In genomic region chr16:67613876-67614275, GRCm38 (mm10) we compare ENCODE assay signal across 12 mouse cellular contexts. TPM values are rescaled to one million over a fixed set of nuclear protein-coding genes. Genes with fewer than 3 reads are reported as not detected.
A peak's percentile ranks its signal among the peaks of the same experiment; 100 is the strongest.
DNase-seq lines count a peak whose midpoint lies in the region; ATAC-seq and TF ChIP-seq lines count a peak whose summit lies in the region.
"Had no signal": no experiment of that assay in that cellular context is flagged by ENCODE, and none has a peak within 500 bp of the region (broad histone marks: within the 10 kb centered on the region; RNA-seq: fewer than 3 reads in every experiment).

No protein-coding gene starts in this region.

- no peak overlapping the region for H3K9ac ChIP-seq in MEL (ENCODE audit: control insufficient read depth, low read depth, low read length, poor library complexity, severe bottlenecking)

- TF ChIP-seq RAD21 in MEL (IDR thresholded peaks at IDR 0.05; ENCODE audit: low read depth, low read length): no peak; the same call in 1 of the 2 replicates

- TF ChIP-seq POLR2A in MEL (IDR thresholded peaks at IDR 0.05; ENCODE audit: control insufficient read depth in 1 of 2, insufficient read depth in 1 of 2, low read depth in 1 of 2, low read length in 2 of 2, poor library complexity in 1 of 2): no peak

- H3K4me1 ChIP-seq in MEL (ENCODE audit: control insufficient read depth in 1 of 2, insufficient read depth in 2 of 2, low read length in 2 of 2): no peaks in the 10 kb centered on the region

- no peak for TF ChIP-seq EP300 in MEL (IDR thresholded peaks at IDR 0.05; ENCODE audit: low read depth in 1 of 2, low read length in 2 of 2)

- TF ChIP-seq CTCF in MEL (IDR thresholded peaks at IDR 0.05 in 2 of 3, conservative IDR thresholded peaks at IDR 0.05 in 1 of 3; ENCODE audit: control insufficient read depth in 1 of 3, insufficient read depth in 1 of 3, low read depth in 2 of 3, low read length in 3 of 3, poor library complexity in 1 of 3, severe bottlenecking in 1 of 3): peak in 1 of 3 experiments; percentile 18; a peak in 1 of 6 replicates

- no peak for ATAC-seq in activated CD4-positive, CD25-positive, alpha-beta regulatory T cell, adult 4 months

- H3K27ac ChIP-seq in MEL (ENCODE audit: control insufficient read depth, low read depth, low read length): no peak overlapping the region

- H3K4me3 ChIP-seq in MEL (ENCODE audit: control insufficient read depth in 1 of 2, insufficient read depth in 1 of 2, low read depth in 2 of 2, low read length in 2 of 2): no peak overlapping the region

- peak; percentile 31 to 47 for DNase-seq in layer of hippocampus, postnatal 10 days (ENCODE audit: low spot score in 2 of 2)
- DNase-seq in layer of hippocampus, adult 9-10 months (ENCODE audit: low spot score): no peak
- DNase-seq in MEL (ENCODE audit: low read depth, low spot score): peak; percentile 19
- peak; percentile 57 to 66 for DNase-seq in cerebellum, postnatal 14 days
- peak; percentile 39 for DNase-seq in hindlimb bud, embryonic 11.5 days (ENCODE audit: extremely low spot score, low read depth, low spot score)
- no peak for DNase-seq in spleen, postnatal 36 days (ENCODE audit: low spot score in 2 of 2)
- DNase-seq in ovary, postnatal 10 days (ENCODE audit: low spot score): no peak
- DNase-seq: heart, adult 11 months; spleen, adult 18-20 months had no signal

- no peaks in the 10 kb centered on the region for H3K27me3 ChIP-seq in MEL (ENCODE audit: control insufficient read depth in 1 of 2, insufficient read depth in 2 of 2, low read length in 2 of 2)

- H3K9me3 ChIP-seq in MEL (replicated peaks; ENCODE audit: insufficient read depth, low read length): no peaks in the 10 kb centered on the region

- H3K79me2 ChIP-seq in MEL (ENCODE audit: control insufficient read depth, insufficient read depth, low read length, poor library complexity): no peaks in the 10 kb centered on the region

- no peaks in the 10 kb centered on the region for H3K36me3 ChIP-seq in MEL (ENCODE audit: control insufficient read depth in 1 of 2, insufficient read depth in 2 of 2, low read length in 2 of 2)

TF ChIP-seq in MEL, 35 proteins besides CTCF, POLR2A, EP300 and RAD21:
- peak; percentile 38 for TF ChIP-seq SMC3 (IDR thresholded peaks at IDR 0.05; ENCODE audit: low read depth, low read length)
- TF ChIP-seq ZMIZ1 (IDR thresholded peaks at IDR 0.05; ENCODE audit: low read depth, low read length): no peak
TF ChIP-seq in MEL: peak in this region for 1.

RNA-seq across cellular contexts. Expression of gene Cadm2, which starts 6.8 kb away (rescaled TPM):
- total RNA-seq in layer of hippocampus, postnatal 10 days (2021): 100 to 1,000 TPM; 240 to 263 TPM
- not detected in 2 replicates for total RNA-seq in MEL (2012; rRNA removed)
- polyA plus RNA-seq in MEL (2012; ENCODE audit: insufficient read depth in 1 of 2, insufficient read length in 2 of 2, low read depth in 1 of 2, low replicate concordance in 2 of 2, missing spikeins in 1 of 2): not detected
- polyA plus RNA-seq in activated CD4-positive, CD25-positive, alpha-beta regulatory T cell, adult 4 months (2017; shearing (Covaris generic)): under 1 TPM in 1 of 2 experiments, not detected in 1; 0.13 TPM
- total RNA-seq: common myeloid progenitor, adult 5-6 weeks; megakaryocyte-erythroid progenitor cell, adult 5-6 weeks had no signal

Comparison
In these comparisons a context has a peak if more than half of its experiments do, and no peak if none do; other contexts are left out.
1. DNase-seq: peak in layer of hippocampus, postnatal 10 days (2 of 2), MEL (single experiment), cerebellum, postnatal 14 days (2 of 2) and hindlimb bud, embryonic 11.5 days (single experiment); none in layer of hippocampus, adult 9-10 months (single experiment), spleen, postnatal 36 days (0 of 2) and ovary, postnatal 10 days (single experiment).
2. RNA of gene Cadm2, which starts 6.8 kb away (total RNA-seq): 240 to 263 TPM in layer of hippocampus, postnatal 10 days; not detected in MEL; every median in the first group is over 100 times any median in the second.